Mouse (Mus musculus) E14TG2a.4 (cell line): ENCODE measurements around the gene Osbpl2.

Experiments used
- CTCF ChIP-seq: conservative IDR thresholded peaks from 2 replicates; pipeline ENCODE4 v1.5.1; 2014; ENCODE audit warnings: low read length
- NANOG ChIP-seq: IDR thresholded peaks from 2 replicates; pipeline ENCODE4 v1.6.1; 2014; ENCODE audit warnings: borderline replicate concordance, low read length, mixed read lengths
- POU5F1 ChIP-seq: IDR thresholded peaks from 2 replicates; pipeline ENCODE4 v1.6.1; 2014; ENCODE audit warnings: low read length, borderline replicate concordance

GRCm38 (mm10) chr2:180198782-180199181 is 79.7 kb downstream of the Osbpl2 start:
- TF ChIP-seq CTCF (no peak), POU5F1 (no peak), NANOG (no peak)
